Mouse (Mus musculus) T-helper 1 cell (primary cell): ENCODE measurements around the gene Gata1.
"Not testable (repeated sequence)": the region's sequence is repeated elsewhere in the genome, so short reads cannot be mapped to it uniquely, and the experiment has no call there.

Source experiments
- in situ Hi-C: fragments of 300-600 bp; cut with MboI, MseI; formaldehyde crosslinking; loops from one replicate; pipeline ENCODE4 v1.15.1; 2025; ENCODE audit warnings: high pct_unique_total_duplicates

Gata1 gene

DNA sequence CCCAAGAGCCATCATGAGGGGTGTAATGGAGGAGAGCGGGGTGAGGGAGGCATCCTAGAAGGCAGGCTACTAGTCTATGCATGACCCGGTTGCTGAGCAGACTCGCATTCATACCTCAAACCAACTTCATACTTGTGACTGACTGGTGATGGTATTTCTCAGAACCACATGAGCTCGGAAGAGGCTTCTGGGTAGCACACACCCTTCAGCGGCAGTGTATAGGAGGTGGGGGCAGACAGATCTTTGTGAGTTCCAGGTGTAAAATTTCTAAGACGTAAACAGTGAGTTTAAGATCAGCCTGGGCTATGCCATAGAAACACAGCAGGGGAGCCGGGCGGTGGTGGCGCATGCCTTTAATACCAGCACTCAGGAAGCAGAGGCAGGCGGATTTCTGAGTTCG, at the start of gene Gata1:
Gene Gata1, minus strand, starts transcription at position 180 of the 400 bp plus-strand sequence.
- in situ Hi-C loops = no loop called here

DNA sequence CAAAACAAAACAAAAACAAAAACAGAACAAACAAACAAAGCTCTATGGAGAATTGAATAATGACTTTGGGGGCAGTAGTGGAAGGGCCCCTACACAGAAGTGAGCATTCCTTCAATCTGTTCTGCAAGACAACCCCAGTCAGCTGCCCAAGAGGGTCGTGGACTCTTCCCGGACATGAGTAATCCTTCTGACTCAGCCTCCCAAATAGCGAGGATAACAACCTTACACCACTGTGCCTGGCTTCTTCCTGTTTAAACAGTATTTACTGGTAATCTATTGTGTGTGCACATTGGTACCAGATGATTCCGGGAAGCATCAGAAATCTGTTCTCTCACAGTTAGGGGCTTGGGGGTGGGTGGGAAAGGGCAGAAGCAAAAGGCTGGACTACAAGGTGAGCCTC, 48.9 kb upstream of the Gata1 start:
- in situ Hi-C loops = no loop called here

DNA sequence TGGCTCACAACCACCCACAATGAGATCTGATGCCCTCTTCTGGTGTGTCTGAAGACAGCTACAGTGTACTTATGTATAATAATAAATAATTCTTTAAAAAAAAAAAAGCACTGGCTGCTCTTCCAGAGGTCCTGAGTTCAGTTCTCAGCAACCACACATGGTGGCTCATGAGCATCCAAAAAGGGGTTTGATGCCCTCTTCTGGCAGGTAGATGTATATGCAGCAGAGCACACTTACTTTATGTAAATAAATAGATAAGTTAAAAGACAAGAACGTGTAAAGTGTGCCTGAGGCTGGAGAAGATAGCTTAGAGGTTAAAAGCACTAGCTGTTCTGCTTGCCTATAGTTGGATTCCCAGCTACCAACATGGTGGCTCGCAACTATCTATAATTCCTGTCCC, 46.9 kb upstream of the Gata1 start:
- in situ Hi-C loops = no loop called here

DNA sequence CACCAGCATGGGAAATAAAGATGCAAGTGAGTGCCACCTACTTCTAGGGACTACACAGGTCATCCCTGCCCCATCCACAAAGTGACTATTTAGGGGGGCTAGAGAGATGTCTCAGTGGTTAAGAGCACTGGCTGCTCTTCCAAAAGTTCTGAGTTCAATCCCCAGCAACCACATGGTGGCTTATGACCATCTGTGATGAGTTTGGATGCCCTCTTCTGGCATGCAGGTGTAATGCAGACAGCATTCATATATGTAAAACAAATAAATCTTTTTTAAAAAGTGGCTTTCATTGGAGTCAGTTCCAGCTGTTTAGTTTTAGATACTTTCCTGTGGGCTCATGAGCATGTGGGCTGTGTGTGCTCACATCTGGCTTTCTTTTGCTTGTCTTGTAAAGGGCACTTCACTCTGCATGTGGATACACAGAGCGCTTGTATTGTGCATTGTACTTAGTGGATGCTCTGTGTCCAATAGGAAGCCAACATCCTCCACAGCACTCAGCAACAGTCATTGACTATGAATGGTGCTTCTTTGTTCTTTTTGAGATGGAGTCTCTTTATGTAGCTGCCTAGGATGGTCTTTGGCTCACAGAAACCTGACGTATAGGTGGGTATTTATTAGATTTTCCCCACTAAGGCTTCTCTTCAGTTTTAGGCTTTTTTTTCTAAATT, 42.4 kb upstream of the Gata1 start:
- in situ Hi-C loops = no loop called here

DNA sequence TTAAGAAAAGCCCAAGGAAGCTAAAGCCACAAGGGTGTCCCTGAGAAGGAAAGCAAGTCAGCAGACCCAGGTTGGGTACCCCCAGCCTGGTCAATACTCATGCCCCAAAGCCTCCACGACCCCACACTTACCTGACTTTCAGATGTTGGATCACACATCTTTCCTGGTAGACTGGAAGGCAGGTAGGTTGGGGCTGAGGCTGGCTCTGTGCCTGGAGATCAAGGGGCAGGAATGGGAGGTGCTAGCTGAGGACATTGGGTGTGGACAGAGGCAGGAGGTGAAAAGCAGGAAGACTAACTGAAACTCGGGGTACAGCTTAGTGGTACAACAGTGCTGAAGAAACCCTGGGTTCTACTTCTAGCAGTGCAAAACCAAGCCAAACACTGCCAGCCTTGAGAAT, 40.4 kb upstream of the Gata1 start, which contains the start of gene Glod5:
Gene Glod5, minus strand, starts transcription at position 207 of the 400 bp plus-strand sequence.
- in situ Hi-C loops = loop anchor here (5.0 kb wide), 1 partner anchor 96 kb away; no protein-coding TSS in a partner anchor

DNA sequence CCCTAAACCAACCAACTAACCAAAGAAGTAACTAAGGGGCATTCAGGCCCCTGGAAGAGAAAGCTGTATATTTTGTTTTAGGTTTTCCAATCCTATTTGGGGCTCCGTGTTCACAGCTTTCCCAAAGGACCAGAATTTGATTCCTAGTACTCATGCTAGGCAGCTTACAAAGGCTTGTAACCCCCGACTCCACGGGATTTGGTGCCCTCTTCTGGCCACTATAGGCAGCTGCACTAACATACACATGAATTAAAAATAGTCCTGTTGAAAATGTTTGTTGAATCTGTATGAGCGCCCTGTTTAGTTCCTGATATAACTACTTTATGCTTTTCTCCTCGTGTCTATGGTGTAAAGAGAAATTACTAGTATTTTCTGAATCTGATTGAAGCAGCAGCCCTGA, 39.3 kb upstream of the Gata1 start:
- in situ Hi-C loops = loop anchor here (5.0 kb wide), 1 partner anchor 95 kb away; no protein-coding TSS in a partner anchor

DNA sequence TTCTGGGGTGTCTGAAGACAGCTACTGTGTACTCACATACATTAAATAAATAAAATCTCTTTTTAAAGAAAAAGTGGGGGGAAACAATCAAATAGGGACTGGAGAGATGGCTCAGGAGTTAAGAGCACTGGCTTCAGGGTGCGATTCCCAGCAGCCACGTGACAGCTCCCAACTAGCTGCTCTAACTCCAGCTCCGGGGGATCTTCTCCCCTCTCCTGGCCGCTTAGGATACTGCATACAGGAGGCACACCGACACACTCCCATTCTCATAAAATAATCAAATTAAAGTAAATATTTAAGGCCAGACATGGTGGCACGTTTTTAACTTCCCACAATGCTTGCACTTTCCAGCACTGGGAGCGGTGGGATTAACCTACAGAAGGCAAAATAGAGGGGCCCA, 37.8 kb upstream of the Gata1 start:
- in situ Hi-C loops = loop anchor here (5.0 kb wide), 1 partner anchor 93 kb away; no protein-coding TSS in a partner anchor

DNA sequence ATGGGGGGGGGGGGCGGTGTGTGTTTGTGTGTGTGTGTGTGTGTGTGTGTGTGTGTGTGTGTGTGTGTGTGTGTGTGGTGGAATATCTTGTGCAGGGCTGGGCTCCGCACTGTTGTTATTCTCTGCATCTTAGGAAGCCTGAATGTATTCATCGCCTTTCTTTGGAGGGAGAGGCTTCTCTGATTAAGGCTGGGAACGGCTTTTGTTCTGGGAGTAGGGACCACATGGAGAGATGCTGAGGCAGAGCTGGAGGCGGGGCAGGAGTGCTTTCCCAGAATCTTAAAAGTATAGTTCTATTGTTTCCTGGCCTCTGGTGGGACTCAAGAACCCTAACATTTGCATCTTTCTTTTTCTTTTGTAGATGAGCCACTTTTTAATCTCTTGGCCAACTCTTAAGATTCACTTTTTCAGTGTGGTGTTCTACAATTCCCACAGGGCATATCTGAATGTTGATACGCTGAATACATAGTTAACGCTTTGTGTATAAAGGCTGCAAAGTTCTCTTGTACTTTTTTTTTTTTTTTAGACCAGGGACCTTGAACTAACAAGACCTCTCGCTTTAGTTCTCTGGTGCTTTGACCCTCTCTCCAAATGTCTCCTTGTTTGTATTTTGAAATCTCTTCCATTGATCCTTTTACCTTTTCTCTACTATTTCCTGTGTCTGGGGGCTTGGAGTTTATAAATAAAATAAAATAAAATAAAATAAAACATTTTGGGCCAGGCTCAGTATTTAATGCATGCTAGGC, 35.9 kb upstream of the Gata1 start:
- in situ Hi-C loops = no loop called here

DNA sequence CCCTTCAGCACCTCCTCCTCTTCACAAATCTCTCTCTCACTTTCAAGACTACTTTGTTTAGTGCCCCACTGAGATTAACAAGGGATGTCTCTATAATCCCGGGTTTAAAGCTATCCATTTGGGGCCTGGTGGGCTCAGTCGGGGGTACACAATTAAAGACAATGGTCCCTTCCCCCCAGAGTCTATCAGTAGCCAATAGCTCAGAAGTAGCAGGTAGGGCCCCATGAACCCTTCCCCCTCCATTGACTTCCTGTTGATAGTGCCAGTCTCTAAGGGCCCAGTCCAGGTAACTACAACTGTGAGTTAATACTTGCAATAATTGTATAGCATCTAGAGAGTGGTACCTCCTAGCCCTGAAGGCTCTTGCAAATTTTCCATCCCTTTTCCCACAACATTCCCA, 35.3 kb upstream of the Gata1 start:
- in situ Hi-C loops = no loop called here

DNA sequence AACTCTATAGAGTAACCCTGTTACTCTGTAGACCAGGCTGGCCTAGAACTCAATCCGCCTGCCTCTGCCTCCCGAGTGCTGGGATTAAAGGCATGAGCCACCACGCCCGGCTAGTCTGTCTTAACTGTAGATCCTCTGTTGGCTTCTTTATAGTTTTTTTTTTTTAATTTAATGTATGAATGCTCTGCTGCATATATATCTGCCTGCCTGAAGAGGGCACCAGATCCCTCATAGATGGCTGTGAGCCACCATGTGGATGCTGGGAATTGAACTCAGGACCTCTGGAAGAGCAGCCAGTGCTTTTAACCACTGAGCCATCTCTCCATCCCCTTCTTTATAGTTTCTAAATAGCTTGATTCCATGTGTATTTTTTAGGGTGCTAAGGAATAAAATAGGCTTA, 31.5 kb upstream of the Gata1 start:
- in situ Hi-C loops = not testable (repeated sequence)

DNA sequence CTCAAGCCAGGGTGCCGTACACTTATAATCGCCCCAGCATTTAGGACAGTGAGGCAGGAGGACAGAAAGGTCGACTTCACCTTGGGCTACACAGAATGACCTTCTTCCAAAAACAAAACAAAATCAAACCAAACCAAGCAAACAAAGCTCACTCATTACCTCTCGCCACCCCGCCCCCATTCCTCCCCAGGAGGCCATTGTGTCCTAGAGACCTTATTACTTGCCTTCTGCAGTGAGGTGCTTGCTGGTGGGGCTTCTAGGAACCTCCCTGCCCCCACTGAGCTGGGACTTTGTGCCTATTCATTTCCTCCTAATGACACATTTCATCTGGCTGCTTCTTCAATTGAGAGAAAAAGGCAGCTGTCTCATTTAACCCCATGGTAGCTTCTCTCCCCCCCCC, 30.7 kb upstream of the Gata1 start:
- in situ Hi-C loops = no loop called here

DNA sequence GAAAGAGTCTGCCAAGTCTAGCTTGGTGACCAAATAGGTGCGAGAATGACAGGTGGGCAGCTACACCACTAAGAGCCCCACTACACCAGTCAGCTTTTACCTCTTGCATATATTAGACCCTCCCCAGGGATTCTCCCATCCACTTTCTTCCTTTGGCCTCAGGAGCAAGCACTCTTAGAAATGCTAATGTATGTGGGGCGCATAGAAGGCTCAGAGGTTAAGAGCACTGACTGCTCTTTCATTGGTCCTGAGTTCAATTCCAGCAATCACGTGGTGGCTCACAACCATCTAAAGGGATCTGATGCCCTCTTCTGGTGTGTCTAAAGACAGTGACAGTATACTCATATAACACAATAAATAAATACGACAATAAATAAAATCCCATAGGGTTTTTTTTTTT, 25.1 kb upstream of the Gata1 start:
- in situ Hi-C loops = no loop called here

DNA sequence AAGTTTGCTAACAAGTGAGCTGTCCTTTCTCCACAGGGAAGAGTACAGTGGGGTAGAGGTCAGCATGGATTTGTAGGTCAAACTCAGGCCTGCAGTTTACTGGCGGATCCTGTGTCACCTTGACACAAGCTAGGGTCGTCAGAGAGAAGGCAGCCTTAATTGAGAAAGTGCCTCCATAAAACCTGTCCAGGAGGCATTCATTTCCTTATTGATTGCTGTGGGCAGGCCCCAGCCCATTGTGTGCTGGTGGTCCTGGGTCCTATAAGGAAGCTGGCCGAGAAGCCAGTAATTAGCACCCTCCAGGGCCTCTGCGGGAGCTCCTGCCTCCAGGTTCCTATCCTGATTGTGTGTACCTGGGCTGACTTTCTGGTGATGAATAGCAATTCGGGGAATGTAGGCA, 24.1 kb upstream of the Gata1 start:
- in situ Hi-C loops = no loop called here

DNA sequence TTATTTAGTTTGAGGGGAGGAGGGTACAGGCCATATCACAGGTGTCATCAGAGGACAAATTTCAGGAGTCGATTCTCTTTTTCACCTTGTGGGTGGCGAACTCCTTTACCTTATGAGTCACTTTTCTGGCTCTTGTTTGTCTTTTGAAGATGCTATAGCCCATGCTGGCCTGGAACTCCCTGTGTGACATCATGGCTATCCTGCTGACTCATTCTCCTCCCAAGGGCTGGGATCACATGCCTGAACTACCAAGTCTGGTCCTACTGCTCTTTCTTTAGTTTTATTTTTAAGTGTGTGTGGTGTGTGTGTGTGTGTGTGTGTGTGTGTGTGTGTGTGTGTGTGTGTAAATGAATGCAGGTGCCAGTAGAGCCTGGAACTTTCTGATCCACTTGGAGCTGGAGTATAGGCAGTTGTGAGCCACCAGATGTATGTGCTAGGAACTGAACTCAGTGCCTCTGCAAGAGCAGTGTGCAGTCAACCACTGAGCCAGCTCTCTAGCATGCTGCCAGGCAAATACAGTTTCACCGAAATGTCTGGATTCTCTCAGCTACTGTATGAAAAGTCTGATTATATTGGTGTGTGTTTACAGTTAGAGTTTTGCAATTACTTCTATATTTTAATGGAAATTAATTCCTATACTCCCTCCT, 22.8 kb upstream of the Gata1 start:
- in situ Hi-C loops = no loop called here

DNA sequence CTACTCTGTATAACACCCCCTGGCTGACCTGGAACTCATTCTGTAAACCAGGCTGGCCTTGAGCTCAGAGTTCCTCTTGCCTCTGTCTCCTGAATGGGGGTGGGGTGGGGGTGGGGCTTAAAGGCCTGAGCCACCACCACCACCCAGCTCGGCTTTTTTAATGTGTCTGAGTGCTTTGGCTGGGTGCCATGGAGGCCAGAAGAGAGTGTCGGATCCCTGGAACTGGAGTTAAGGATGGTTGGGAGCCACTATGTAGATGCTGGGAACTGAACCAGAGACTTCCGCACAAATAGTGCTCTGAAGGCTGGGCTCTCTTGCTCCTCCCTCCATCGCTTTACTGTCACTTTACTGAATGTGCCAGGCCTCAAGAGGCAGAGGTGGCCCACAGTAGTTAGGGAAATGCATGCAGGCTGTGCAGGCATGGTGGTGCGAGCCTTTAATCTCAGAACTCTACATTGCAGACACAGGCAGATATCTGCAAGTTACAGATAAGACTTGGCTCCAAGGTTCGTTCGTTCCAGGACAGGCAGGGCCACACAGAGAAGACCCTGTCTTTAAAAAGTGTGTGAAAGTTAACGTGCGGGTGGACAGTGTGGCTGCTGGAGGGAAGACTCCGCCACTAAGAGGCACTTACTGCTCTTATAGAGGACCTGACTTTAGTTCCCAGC, 15.3 kb upstream of the Gata1 start:
- in situ Hi-C loops = no loop called here

DNA sequence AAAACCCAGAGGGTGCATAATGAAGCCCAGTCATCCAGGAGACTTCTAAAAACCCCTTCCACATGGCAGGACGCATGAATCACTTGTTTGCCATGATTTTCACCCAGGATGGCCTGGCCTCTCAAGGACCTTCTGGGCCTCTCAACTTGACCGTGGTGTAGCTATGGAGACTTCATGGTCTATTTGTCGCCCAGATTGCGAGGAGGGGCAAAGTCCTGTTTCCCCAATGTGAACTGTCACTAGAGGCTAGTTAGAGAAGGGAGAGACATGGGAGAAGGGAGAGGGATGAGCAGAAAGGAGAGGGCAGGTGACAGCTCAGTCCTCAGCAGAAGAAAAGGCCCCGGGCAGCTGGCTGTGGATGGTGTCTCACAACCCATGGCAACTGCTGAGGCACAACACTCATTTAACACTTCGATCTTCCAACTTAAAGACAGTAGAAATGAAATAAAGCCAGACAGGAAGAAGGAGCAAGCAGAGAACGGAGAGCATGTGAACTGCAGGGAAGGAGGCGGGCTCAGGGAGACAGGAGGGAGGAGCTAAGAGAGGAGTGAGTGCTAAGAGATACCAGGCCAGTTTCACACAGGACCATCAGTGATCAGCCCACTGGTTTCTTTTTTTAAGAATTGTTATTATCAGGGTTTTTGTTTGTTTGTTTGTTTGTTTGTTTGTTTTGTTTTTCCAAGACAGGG, 14.7 kb upstream of the Gata1 start:
- in situ Hi-C loops = no loop called here

DNA sequence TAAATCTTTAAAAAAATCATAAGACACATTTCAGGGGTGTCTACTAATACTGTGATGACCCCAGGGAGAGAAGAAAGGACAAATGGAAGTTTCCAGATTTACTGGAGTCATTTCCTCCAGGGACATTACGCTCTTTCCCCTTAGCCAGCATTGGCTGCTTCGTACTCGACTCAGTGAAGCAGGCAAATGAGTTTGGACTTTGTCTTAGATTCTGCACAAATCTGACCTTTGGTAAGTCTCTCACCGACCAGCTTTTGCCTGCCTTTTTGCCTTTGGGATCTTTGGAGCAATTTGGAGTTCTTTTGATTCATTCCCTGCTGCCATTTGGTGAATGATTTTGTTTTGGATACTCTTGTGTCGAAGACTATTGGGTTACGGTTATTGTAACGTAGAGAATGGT, 3.5 kb upstream of the Gata1 start:
- in situ Hi-C loops = no loop called here

DNA sequence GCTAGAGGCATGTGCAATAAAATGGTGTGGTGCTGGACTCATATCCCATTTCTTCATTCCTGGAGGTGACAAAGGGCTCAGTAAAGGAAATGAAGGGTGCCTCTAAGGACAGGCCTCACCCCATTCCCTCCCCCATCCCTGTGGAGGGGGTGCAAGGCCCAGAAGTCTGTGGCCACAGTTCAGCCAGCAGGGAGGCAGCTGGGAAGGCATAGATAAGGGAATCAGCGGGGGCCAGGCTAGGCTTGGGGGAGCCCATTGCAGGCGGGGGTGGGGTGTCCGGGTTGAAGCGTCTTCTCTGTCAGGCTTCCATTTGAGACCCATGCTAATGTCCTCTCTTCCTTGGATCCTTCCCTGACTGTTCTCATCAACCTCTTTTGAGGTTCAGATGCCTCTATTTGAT, 6.6 kb downstream of the Gata1 start:
- in situ Hi-C loops = no loop called here

DNA sequence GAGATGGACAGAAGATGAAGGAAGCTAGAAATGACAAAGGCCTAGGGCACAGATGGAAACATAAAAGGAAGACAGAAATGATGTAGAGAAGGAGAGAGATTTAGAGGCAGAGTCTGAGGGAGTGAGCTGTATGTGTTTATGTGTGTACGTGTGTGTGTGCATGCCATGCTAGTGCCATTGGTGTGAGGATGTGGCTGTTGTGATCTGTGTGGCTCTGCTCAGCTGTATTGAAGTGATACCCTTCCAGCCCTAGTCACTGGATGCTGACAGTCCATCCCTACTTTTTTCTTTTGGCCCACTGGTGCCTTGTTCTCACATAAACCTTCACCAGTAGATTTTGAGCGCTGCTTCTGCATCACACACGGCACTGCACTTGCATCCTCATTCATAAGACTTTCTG, 9.0 kb downstream of the Gata1 start:
- in situ Hi-C loops = no loop called here

DNA sequence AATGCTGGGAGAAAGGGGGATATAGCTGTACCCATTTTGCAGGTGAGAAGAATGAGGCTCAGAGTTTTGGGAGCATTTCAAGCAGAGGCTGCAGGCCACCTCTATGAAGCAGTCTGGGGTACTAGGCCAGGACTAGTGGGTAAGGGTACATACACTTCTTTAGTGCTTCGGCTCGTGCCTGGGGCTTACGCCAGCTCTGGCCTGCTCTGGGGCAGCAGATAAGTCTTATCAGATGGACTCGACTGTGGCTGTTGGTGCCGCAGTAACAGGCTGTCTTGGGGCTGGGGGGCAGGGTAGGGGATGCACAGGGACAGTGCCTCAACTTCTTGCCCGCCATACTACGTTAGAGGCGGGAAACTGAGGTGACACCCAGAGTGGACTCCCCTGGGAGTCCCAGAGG, 9.6 kb downstream of the Gata1 start:
- in situ Hi-C loops = no loop called here

DNA sequence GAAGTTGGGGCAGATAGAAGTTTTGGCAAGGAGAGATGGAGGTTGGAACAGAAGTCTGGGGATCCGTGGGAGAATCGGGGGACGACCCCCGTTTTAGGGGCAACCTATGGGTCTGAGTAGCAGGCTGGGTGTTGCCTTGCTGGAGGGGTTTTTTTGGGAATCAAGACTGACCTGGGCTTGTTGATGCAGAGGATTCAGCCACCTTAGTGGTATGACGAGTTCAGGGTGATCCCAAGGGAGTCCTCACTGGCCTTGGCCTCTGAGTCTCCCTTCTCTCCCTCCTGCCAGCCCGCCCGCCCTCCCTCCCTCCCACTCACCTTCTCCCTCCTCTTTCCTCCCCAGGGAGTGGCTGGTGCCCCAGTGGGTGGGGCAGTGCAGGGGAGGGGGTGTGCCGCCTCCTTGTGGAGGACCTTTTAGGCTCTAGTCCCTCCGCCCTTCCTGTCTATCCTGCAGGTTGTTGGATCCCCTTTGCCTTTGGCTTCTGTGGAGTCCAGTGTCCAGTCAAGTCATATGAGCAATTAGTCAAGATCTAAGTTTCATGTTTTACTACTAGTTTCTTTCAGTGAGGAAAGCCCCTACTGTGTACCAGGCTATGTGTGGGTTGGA, 10.2 kb downstream of the Gata1 start:
- in situ Hi-C loops = no loop called here
